Mouse (Mus musculus) stomach, postnatal 0 days (tissue): ENCODE results near the gene Tmem189. TPM values are rescaled to one million over a fixed set of nuclear protein-coding genes. Genes with fewer than 3 reads are reported as not detected.

Experiments used
- ATAC-seq: fragments of 200-750 bp; cut with Nextera tagmentation; 2 replicates; pipeline ENCODE4 v1.8.0; 2017; ENCODE audit not compliant: low FRiP score, low TSS enrichment
- DNase-seq: peaks from one replicate; pipeline ENCODE4 v3.0.0-alpha.2; 2016; ENCODE audit warnings: low spot score
- H3K27ac ChIP-seq: fragments of 300-500 bp; sonication (generic); replicated peaks from 2 replicates; pipeline ENCODE4 v1.5.1; 2014; ENCODE audit warnings: mild to moderate bottlenecking, control low read depth
- H3K27me3 ChIP-seq: fragments of 300-500 bp; sonication (generic); 2 replicates; pipeline ENCODE4 v1.6.1; 2014; ENCODE audit warnings: low read length; ENCODE audit not compliant: control insufficient read depth, insufficient read depth
- H3K36me3 ChIP-seq: fragments of 300-500 bp; sonication (generic); 2 replicates; pipeline ENCODE4 v1.6.1; 2014; ENCODE audit warnings: low read length, mixed read lengths; ENCODE audit not compliant: control insufficient read depth, insufficient read depth
- H3K4me1 ChIP-seq: fragments of 300-500 bp; sonication (generic); replicated peaks from 2 replicates; pipeline ENCODE4 v1.6.1; 2014; ENCODE audit warnings: antibody characterized with exemption; ENCODE audit not compliant: control insufficient read depth, insufficient read depth
- H3K4me2 ChIP-seq: fragments of 300-500 bp; sonication (generic); replicated peaks from 2 replicates; pipeline ENCODE4 v1.6.1; 2014; ENCODE audit warnings: low read depth, mild to moderate bottlenecking, control low read depth, moderate library complexity
- H3K4me3 ChIP-seq: fragments of 300-500 bp; sonication (generic); 2 replicates; pipeline ENCODE4 v1.5.1; 2014; ENCODE audit warnings: low read depth, low read length, control low read depth
- H3K9ac ChIP-seq: fragments of 300-500 bp; sonication (generic); 2 replicates; pipeline ENCODE4 v1.6.1; 2014; ENCODE audit warnings: mild to moderate bottlenecking, low read length, control low read depth, mixed read lengths
- H3K9me3 ChIP-seq: fragments of 300-500 bp; sonication (generic); 2 replicates; pipeline ENCODE4 v1.6.1; 2016; ENCODE audit warnings: low read length; ENCODE audit not compliant: control insufficient read depth
- CTCF ChIP-seq: IDR thresholded peaks from 2 replicates; pipeline ENCODE4 v1.5.1; 2016; ENCODE audit warnings: antibody characterized with exemption, low read depth, mild to moderate bottlenecking, moderate library complexity
- EP300 ChIP-seq: optimal IDR thresholded peaks from 2 replicates; pipeline ENCODE3; 2016; ENCODE audit warnings: antibody characterized with exemption
- WGBS: fragments of 180-500 bp; shearing (Covaris S2); extraction: QIAGEN DNeasy Blood & Tissue Kit; methylation state at CpG from one replicate; pipeline ENCODE4 v1.1.7; 2014; 5-methylcytosine and 5-hydroxymethylcytosine counted together
- polyA plus RNA-seq: library from polyadenylated mRNA; unstranded; fragments of >200 nt; fragmentation: Nextera tagmentation; extraction: Ambion mirVana; gene quantifications from 2 replicates; pipeline ENCODE4 v1.2.1, GENCODE M21; 2015

Gene Tmem189
- polyA plus RNA-seq, 1 experiment from 2014 or later = 74.6 TPM

DNA sequence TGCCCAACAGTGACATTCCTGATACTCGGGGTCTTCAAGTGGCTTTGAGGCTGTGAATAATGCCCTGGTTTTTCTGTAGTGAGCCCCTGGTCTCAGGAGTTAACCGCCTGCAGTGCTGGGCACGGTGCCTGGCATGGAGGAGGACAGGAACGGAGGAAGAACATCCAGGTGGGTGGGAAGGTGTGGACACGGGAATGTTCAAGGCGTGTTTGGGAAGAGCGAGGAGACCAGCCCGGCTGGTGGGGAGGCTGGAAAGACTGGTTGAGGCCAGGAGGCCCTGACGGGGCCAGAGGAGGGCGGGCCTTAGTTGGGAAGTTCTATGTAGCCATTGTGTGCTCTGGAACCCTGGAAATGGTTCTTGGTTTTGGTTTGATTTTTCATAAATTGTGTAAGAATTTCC is 36.3 kb upstream of the Tmem189 start:
- ATAC-seq = no peak
- no peaks in the 10 kb centered on the region for H3K4me1 ChIP-seq
- no peak overlapping the region for H3K27ac ChIP-seq
- DNase-seq = peak; percentile 37
- H3K36me3 ChIP-seq = no peaks in the 10 kb centered on the region
- no peak overlapping the region for H3K4me2 ChIP-seq
- H3K9ac ChIP-seq = no peak overlapping the region
- H3K9me3 ChIP-seq = no peaks in the 10 kb centered on the region
- no peak overlapping the region for H3K4me3 ChIP-seq
- TF ChIP-seq CTCF = no peak
- peak; percentile 30 for TF ChIP-seq EP300
- no peaks in the 10 kb centered on the region for H3K27me3 ChIP-seq
- 73% methylated on average over 10 of the region's 10 CpGs for WGBS

DNA sequence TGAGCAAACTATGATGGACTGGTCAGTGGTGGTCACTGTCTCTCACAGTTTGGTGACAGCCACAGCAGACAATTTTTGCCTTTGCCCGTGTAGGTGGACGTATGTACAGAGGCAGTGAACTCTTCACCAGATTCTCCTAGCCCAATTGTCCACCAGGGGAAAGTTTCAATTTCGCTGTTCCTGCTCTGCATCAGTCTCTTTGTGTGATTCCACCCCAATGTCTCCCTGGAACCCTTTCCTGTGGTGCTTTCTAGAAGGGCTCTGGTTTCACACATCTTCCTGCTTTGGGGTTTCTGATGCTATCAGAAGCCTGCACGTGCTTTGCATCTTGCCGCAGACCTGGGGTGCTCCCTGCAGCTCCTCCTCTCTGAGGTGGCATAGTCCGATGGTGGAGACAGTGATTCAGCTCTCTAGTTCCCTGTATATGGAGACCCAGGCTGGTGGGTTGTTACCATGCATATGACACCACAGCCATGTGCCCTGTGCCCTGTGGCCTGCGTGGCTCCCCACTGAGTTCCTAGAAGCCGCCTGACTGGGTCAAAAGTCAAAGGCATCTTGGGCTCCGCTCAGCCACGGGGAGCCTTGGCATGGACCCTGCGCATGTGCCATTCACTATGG is 34.1 kb upstream of the Tmem189 start:
- no peak overlapping the region for H3K27ac ChIP-seq
- ATAC-seq (no peak), DNase-seq (no peak)
- WGBS = 80% methylated on average over 11 of the region's 11 CpGs
- no peak overlapping the region for H3K9ac ChIP-seq
- TF ChIP-seq EP300 = no peak
- TF ChIP-seq CTCF = no peak
- H3K27me3 ChIP-seq = no peaks in the 10 kb centered on the region
- no peaks in the 10 kb centered on the region for H3K4me1 ChIP-seq
- H3K4me3 ChIP-seq = no peak overlapping the region
- H3K36me3 ChIP-seq = no peaks in the 10 kb centered on the region
- H3K9me3 ChIP-seq = no peaks in the 10 kb centered on the region
- no peak overlapping the region for H3K4me2 ChIP-seq

DNA sequence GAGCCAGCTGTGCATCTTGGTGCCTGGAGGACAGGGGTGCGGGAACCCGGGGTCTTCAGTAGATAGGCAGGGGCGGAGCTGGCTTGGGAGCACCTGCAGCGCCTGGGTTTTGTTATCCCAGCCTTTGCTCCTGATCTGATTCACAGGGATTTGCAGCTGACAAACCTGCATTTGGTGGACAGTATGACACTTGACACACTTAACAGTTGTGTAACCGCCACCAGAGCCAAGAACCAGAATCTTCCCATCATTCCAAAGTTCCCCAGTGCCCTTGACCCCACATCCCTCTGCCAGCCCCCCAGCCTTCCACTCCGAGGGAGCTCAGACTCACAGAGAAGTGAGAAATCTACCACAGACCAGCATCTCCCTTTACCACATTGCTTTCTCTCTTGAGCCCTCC is 32.9 kb upstream of the Tmem189 start:
- ATAC-seq = no peak
- Histone ChIP-seq H3K4me3 (no peak overlapping the region), H3K27me3 (no peaks in the 10 kb centered on the region), H3K9ac (no peak overlapping the region), H3K9me3 (no peaks in the 10 kb centered on the region), H3K27ac (peak overlapping the region; percentile 77), H3K4me1 (no peaks in the 10 kb centered on the region), H3K36me3 (no peaks in the 10 kb centered on the region), H3K4me2 (no peak overlapping the region)
- DNase-seq = no peak
- TF ChIP-seq CTCF (no peak), EP300 (no peak)
- 61% methylated on average over 6 of the region's 6 CpGs for WGBS

DNA sequence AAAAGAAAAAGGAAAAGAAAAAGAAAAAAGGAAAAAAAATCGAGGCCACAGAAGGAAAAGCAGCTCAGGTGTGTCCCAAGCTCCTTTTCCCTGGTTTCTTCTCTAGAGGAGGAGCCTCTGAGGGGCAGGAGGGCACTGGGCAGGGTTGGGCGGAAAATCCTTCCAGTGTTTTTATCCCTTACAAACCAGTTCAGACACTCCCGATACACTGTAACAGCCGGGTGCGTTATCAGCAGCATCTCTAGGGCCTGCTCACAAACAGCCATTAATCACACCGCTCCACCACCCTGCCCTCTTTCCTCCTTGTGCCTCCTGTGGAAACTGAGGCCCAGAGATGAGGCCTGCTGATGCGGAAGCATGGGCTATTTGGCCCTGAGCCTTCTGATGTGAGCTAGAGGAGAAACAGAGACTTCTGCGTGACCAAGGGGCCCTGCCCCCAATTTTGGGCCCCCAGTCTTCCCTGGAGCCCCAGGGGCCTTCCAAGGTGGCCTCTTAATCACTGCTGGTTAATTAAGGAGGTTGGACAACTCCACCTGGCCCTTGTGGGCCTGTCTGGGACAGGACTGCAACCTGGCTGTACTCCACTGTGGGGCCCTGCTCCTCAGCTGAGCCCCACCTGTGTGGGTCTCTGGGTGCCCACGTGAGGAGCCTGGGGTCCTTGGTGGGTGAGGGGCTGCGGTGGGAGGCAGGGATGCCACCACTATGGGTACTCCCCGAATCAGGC is 31.7 kb upstream of the Tmem189 start:
- peak overlapping the region; percentile 77 for H3K27ac ChIP-seq
- H3K4me1 ChIP-seq = no peaks in the 10 kb centered on the region
- 0 out of 2 replicates have a peak overlapping the region, but pooled peaks have one; percentile 13 for H3K9ac ChIP-seq
- ATAC-seq (peak; percentile 57), DNase-seq (peak; percentile 37)
- WGBS = 60% methylated on average over 11 of the region's 11 CpGs
- H3K36me3 ChIP-seq = no peaks in the 10 kb centered on the region
- H3K4me3 ChIP-seq = no peak overlapping the region
- no peaks in the 10 kb centered on the region for H3K27me3 ChIP-seq
- no peak overlapping the region; the same call in 1 of the 2 replicates for H3K4me2 ChIP-seq
- TF ChIP-seq CTCF (no peak), EP300 (no peak)
- H3K9me3 ChIP-seq = no peaks in the 10 kb centered on the region

DNA sequence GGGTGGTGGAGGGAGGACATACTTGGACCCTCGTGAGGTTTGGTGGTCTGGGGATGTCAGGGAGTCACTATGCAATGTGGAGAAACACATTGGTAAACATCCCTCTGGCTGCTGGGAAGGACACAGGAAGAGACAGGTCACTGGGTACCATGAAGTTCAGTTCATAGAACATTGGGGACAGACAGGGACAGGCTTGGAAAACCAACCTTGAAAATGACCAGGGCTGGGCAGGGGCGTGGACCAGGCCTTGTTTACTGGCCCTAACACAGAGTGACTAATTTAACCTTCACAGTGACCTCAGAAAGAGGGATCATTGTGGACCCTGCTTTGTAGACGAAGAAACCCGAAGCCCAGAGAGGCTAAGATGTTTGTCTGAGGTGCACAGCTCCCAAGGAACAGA is 29.9 kb upstream of the Tmem189 start:
- ATAC-seq (no peak), DNase-seq (no peak)
- H3K4me3 ChIP-seq = no peak overlapping the region
- no peaks in the 10 kb centered on the region for H3K4me1 ChIP-seq
- 79% methylated on average over 4 of the region's 4 CpGs for WGBS
- H3K4me2 ChIP-seq = no peak overlapping the region
- no peaks in the 10 kb centered on the region for H3K9me3 ChIP-seq
- H3K27me3 ChIP-seq = no peaks in the 10 kb centered on the region
- H3K9ac ChIP-seq = no peak overlapping the region
- no peak for TF ChIP-seq EP300
- TF ChIP-seq CTCF = no peak
- H3K27ac ChIP-seq = no peak overlapping the region
- no peaks in the 10 kb centered on the region for H3K36me3 ChIP-seq

DNA sequence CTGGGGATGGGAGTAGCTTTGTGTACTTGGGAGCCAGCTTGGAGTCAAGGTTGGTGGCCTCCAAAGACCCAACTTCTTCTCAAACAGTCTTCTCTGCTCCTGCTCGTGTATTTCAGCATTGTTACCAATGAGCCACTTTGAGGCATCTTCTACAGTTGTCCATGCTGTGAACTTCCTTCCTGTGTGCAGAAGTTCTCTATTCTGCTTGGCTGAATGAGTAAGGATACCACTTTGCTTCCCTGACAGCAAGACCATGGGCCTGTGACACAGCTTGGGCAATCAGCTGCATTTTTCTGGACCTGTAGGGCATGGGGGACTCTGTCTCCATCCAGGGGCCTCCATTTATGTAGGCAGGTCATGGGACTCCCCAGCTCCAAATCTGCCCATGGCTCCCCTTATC is 27.6 kb upstream of the Tmem189 start:
- Histone ChIP-seq H3K4me2 (no peak overlapping the region), H3K4me1 (0 out of 2 replicates have a peak, but pooled peaks cover 2% of the 10 kb centered on the region), H3K27me3 (no peaks in the 10 kb centered on the region), H3K4me3 (no peak overlapping the region), H3K27ac (no peak overlapping the region), H3K9ac (no peak overlapping the region), H3K36me3 (no peaks in the 10 kb centered on the region), H3K9me3 (no peaks in the 10 kb centered on the region)
- 76% methylated on average over 1 of the region's 1 CpGs for whole genome bisulfite sequencing
- ATAC-seq = no peak
- no peak for TF ChIP-seq CTCF
- no peak for TF ChIP-seq EP300
- no peak for DNase-seq
